Mouse (Mus musculus) ES-E14 (cell line): ENCODE data around the gene Tmem69. TPM values are rescaled to one million over a fixed set of nuclear protein-coding genes. Genes with fewer than 3 reads are reported as not detected.

Source experiments
- DNase-seq: peaks from one replicate; pipeline ENCODE4 v3.0.0-alpha.2; 2013; ENCODE audit warnings: low read depth, low spot score
- H3K27ac ChIP-seq: 2 replicates; pipeline ENCODE4 v1.5.1; 2012; ENCODE audit warnings: low read depth, mild to moderate bottlenecking, low read length, moderate library complexity, mixed read lengths; ENCODE audit not compliant: poor library complexity, insufficient read depth, severe bottlenecking
- H3K36me3 ChIP-seq: 2 replicates; pipeline ENCODE4 v1.6.1; 2012; ENCODE audit warnings: mild to moderate bottlenecking, low read length, moderate library complexity, mixed read lengths; ENCODE audit not compliant: control insufficient read depth, poor library complexity, insufficient read depth, severe bottlenecking
- H3K4me1 ChIP-seq, 2 experiments: fragments of 150-350 bp in 1 of 2; sonication (generic) in 1 of 2; 2 replicates each; pipeline ENCODE4 v1.6.1; 2012; ENCODE audit warnings: low read length in 2 of 2, mild to moderate bottlenecking in 1 of 2, mixed read lengths in 1 of 2; ENCODE audit not compliant: control insufficient read depth in 2 of 2, insufficient read depth in 2 of 2, poor library complexity in 1 of 2
- H3K4me3 ChIP-seq, 2 experiments: fragments of 150-350 bp in 1 of 2; sonication (generic) in 1 of 2; 2 replicates each; pipeline ENCODE4 v1.5.1; 2012; ENCODE audit warnings: low read length in 2 of 2, low read depth in 1 of 2, mild to moderate bottlenecking in 1 of 2, mixed read lengths in 1 of 2; ENCODE audit not compliant: insufficient read depth in 1 of 2, poor library complexity in 1 of 2, severe bottlenecking in 1 of 2
- H3K9ac ChIP-seq: 2 replicates; pipeline ENCODE4 v1.6.1; 2012; ENCODE audit warnings: low read depth, mild to moderate bottlenecking, low read length, mixed read lengths; ENCODE audit not compliant: poor library complexity, insufficient read depth, severe bottlenecking
- H3K9me3 ChIP-seq: fragments of 150-350 bp; sonication (generic); 2 replicates; pipeline ENCODE4 v1.6.1; 2012; ENCODE audit warnings: low read depth, mild to moderate bottlenecking, low read length; ENCODE audit not compliant: control insufficient read depth, insufficient read depth
- CHD2 ChIP-seq: IDR thresholded peaks from 2 replicates; pipeline ENCODE4 v1.6.1; 2014; ENCODE audit warnings: mild to moderate bottlenecking, low read depth, low read length, inconsistent platforms
- HCFC1 ChIP-seq: IDR thresholded peaks from 2 replicates; pipeline ENCODE4 v1.6.1; 2012; ENCODE audit warnings: low read length, inconsistent platforms, borderline replicate concordance; ENCODE audit not compliant: insufficient read depth
- MAFK ChIP-seq: IDR thresholded peaks from 2 replicates; pipeline ENCODE4 v1.6.1; 2014; ENCODE audit warnings: mild to moderate bottlenecking, low read depth, low read length, inconsistent platforms; ENCODE audit not compliant: insufficient read depth
- ZC3H11A ChIP-seq: IDR thresholded peaks from 2 replicates; pipeline ENCODE4 v1.6.1; 2012; ENCODE audit warnings: low read depth, mild to moderate bottlenecking, inconsistent platforms, low read length, borderline replicate concordance
- ZNF384 ChIP-seq: IDR thresholded peaks from 2 replicates; pipeline ENCODE4 v1.6.1; 2012; ENCODE audit warnings: low read depth, low read length, inconsistent platforms
- in situ Hi-C, 2 experiments: fragments of 600-800 bp; cut with MboI; formaldehyde crosslinking; loops; one replicate each; pipeline ENCODE4 v1.15.1; 2025; ENCODE audit warnings: low sequenced_read_pairs in 2 of 2, inconsistent platforms in 1 of 2; ENCODE audit not compliant: unreplicated experiment in 2 of 2
- total RNA-seq: library from RNA; depleted of rRNA; stranded (reverse); fragments of 300-350 nt; gene quantifications from 2 replicates; pipeline ENCODE4 v1.2.3, GENCODE M21; 2012; rRNA removed

The Tmem69 gene
- total RNA-seq, 1 experiment, result 11.4 TPM

- TF ChIP-seq MAFK, result peak; percentile 8; the same call in 1 of the 2 replicates
- TF ChIP-seq ZNF384, result no peak
- TF ChIP-seq HCFC1, result 0 out of 2 replicates have a peak, but pooled peaks have one; percentile 61
- peak within 1 kb of the TSS; percentile 93 for H3K9ac ChIP-seq
These were observed 48.1 kb downstream of the Tmem69 start, which contains the start of gene Ipp for GRCm38 (mm10) chr4:116507425-116508218. Ipp (plus strand) TSS chr4:116507549.

DNA sequence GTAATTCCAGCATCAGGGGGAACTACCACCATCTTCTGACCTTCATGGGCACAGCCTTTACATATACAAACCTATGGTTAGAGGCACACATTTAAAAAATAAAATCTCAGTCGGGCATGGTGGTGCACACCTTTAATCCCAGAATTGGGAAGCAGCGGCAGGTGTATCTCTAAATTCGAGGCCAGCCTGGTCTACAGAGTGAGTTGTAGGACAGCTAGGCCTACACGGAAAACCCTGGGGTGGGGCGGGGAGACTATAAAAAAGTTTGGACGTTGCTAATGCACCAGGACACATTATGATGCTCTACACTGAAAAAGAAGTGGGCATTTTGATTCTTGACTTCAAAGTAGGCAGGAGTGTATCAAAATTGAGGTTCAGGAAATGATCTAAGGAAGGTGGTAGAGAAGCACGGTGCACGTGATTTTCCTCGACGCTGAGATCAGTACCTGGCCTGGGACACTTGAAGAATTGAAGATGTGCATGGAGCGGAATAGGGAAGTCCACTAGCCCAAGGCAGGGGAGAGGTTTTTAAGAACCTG lies 48.8 kb downstream of the Tmem69 start:
- no peak for TF ChIP-seq MAFK
- TF ChIP-seq ZNF384, result no peak
- no peak for TF ChIP-seq CHD2
- no peak for TF ChIP-seq ZC3H11A
- no peak for TF ChIP-seq HCFC1
- no peaks in the 10 kb centered on the region; a peak in 1 of 4 replicates for H3K4me1 ChIP-seq
- H3K36me3 ChIP-seq, result no peaks in the 10 kb centered on the region
- no peak overlapping the region for H3K27ac ChIP-seq
- no peak for DNase-seq
- H3K9me3 ChIP-seq, result no peaks in the 10 kb centered on the region
- peak overlapping the region; percentile 44 to 90 for H3K4me3 ChIP-seq
- peak overlapping the region; percentile 55; the same call in 1 of the 2 replicates for H3K9ac ChIP-seq
- in situ Hi-C loops, result no loop called here

More at GRCm38 (mm10) chr4:116507425-116508218, 48.1 kb downstream of the Tmem69 start, which contains the start of gene Ipp:
- H3K27ac ChIP-seq, result peak within 1 kb of the TSS; percentile 52; the same call in 1 of the 2 replicates
- peak within 1 kb of the TSS; percentile 80 to 90 for H3K4me3 ChIP-seq
- no peaks in the 10 kb centered on the region for H3K9me3 ChIP-seq
- H3K4me1 ChIP-seq, result no peaks in the 10 kb centered on the region; a peak in 1 of 4 replicates
- no peaks in the 10 kb centered on the region for H3K36me3 ChIP-seq
- in situ Hi-C loops, result no loop called here
- peak; percentile 91 for DNase-seq

Other genes with a start within 250 kb of the Tmem69 start
- 24.5 and 28.4 TPM in 2 replicates for gene Mast2, start 91.8 kb downstream of the Tmem69 start, total RNA-seq
- gene Ipp, start 48.4 kb downstream of the Tmem69 start, total RNA-seq, result 2.6 and 3.7 TPM in 2 replicates
- gene Gpbp1l1, start 1.7 kb upstream of the Tmem69 start, total RNA-seq, result 65.9 and 74.3 TPM in 2 replicates
- 2.7 and 2.9 TPM in 2 replicates for gene Ccdc17, start 40.7 kb upstream of the Tmem69 start, total RNA-seq
- 325 and 342 TPM in 2 replicates for gene Nasp, start 72.0 kb upstream of the Tmem69 start, total RNA-seq
- gene Akr1a1, start 95.7 kb upstream of the Tmem69 start, total RNA-seq, result 197 and 262 TPM in 2 replicates
- gene Prdx1, start 129.6 kb upstream of the Tmem69 start, total RNA-seq, result 444 and 682 TPM in 2 replicates
- 15.8 and 18.7 TPM in 2 replicates for gene Mmachc, start 152.5 kb upstream of the Tmem69 start, total RNA-seq
- 18.6 and 21.9 TPM in 2 replicates for gene Ccdc163, start 152.6 kb upstream of the Tmem69 start, total RNA-seq
- 15.3 and 20.6 TPM in 2 replicates for gene Tesk2, start 165.0 kb upstream of the Tmem69 start, total RNA-seq